Mouse (Mus musculus) regulatory T cell (primary cell): Measurements from ENCODE around the gene Rbms3.

Source experiments
- in situ Hi-C: fragments of 300-600 bp; cut with MboI, MseI; formaldehyde crosslinking; loops from one replicate; pipeline ENCODE4 v1.15.1; 2025; ENCODE audit warnings: high pct_unique_total_duplicates

Gene Rbms3

DNA sequence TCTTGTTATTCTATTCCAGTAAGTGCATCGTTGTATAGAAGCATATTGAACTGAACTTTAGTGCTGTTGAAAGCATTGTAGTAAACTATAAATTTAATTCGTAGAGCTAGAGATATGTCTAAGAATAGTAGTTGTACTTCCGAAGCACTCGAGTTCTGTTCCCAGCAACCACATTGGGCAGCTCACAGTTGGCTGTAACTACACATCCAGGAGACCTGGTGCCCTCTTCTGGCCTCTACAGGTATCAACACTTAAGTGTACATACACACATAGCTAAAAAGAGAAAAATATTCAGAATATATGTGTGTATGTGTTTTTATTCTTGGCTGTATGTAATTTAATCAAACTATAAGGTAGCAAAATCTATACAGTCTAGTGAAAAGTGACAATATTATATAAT is 1098.6 kb downstream of the Rbms3 start:
- in situ Hi-C loops: loop anchor here (25.0 kb wide), 1 partner anchor 469 kb away; no protein-coding TSS in a partner anchor

- in situ Hi-C loops: no loop called here
Observed at GRCm38 (mm10) chr9:116524386-116524785, 1105.3 kb downstream of the Rbms3 start.
